In genomic region chr16:35923546-35924198, GRCm38 (mm10) we compare ENCODE assay signal across 24 mouse cellular contexts.
"Had no signal": no experiment of that assay in that cellular context is flagged by ENCODE, and none has a peak within 500 bp of the region (broad histone marks: within the 10 kb centered on the region; RNA-seq: fewer than 3 reads in every experiment).

No protein-coding gene starts in this region.

- H3K9ac ChIP-seq: forebrain, postnatal 0 days; heart, embryonic 12.5 days; hindbrain, embryonic 13.5 days; hindbrain, embryonic 15.5 days; kidney, embryonic 15.5 days; limb, embryonic 12.5 days; liver, embryonic 13.5 days had no signal

- ATAC-seq: forebrain, postnatal 0 days; hindbrain, postnatal 0 days; intestine, embryonic 16.5 days had no signal

- H3K9me3 ChIP-seq: heart, embryonic 10.5 days; heart, embryonic 12.5 days; hindbrain, embryonic 13.5 days; hindbrain, embryonic 15.5 days; kidney, embryonic 15.5 days; limb, embryonic 10.5 days; limb, embryonic 12.5 days; liver, embryonic 13.5 days had no signal

- H3K4me2 ChIP-seq: heart, embryonic 12.5 days; hindbrain, embryonic 13.5 days; hindbrain, embryonic 15.5 days; kidney, embryonic 15.5 days; limb, embryonic 12.5 days; liver, embryonic 13.5 days had no signal

- H3K4me1 ChIP-seq: heart, embryonic 10.5 days; heart, embryonic 12.5 days; hindbrain, embryonic 13.5 days; hindbrain, embryonic 15.5 days; kidney, embryonic 15.5 days; limb, embryonic 10.5 days; liver, embryonic 13.5 days had no signal

- H3K27ac ChIP-seq: heart, embryonic 10.5 days; hindbrain, embryonic 13.5 days; hindbrain, embryonic 15.5 days; hindbrain, postnatal 0 days; kidney, embryonic 15.5 days; kidney, postnatal 0 days; limb, embryonic 10.5 days; limb, embryonic 12.5 days; liver, embryonic 13.5 days had no signal

- H3K27me3 ChIP-seq: heart, embryonic 12.5 days; hindbrain, embryonic 13.5 days; hindbrain, embryonic 15.5 days; kidney, embryonic 15.5 days; limb, embryonic 12.5 days; liver, embryonic 13.5 days had no signal

- DNase-seq: forebrain, postnatal 0 days; gastrocnemius, postnatal 14 days; gastrocnemius, postnatal 36 days; heart, adult 18-20 months; heart, postnatal 14 days; heart, postnatal 36 days; kidney, adult 11 months; kidney, adult 2 months; kidney, adult 9 months; kidney, postnatal 14 days; kidney, postnatal 36 days; layer of hippocampus, adult 9-11 months; layer of hippocampus, postnatal 36 days; liver, embryonic 13.5 days had no signal

- H3K4me3 ChIP-seq: heart, embryonic 10.5 days; heart, embryonic 12.5 days; hindbrain, embryonic 13.5 days; hindbrain, embryonic 15.5 days; kidney, embryonic 15.5 days; limb, embryonic 10.5 days; limb, embryonic 12.5 days; liver, embryonic 13.5 days had no signal

- H3K36me3 ChIP-seq: heart, embryonic 10.5 days; heart, embryonic 12.5 days; hindbrain, embryonic 13.5 days; hindbrain, embryonic 15.5 days; kidney, embryonic 15.5 days; limb, embryonic 10.5 days; limb, embryonic 12.5 days had no signal
